Mouse (Mus musculus): ENCODE data around the gene Shox2. TPM values are rescaled to one million over a fixed set of nuclear protein-coding genes. Genes with fewer than 3 reads are reported as not detected.

The Shox2 gene
- polyA plus RNA-seq, 1 experiment from 2014 or later = 6.8 TPM

Other genes with a start within 250 kb of the Shox2 start
- 30.6 and 31.9 TPM in 2 replicates for gene Rsrc1, start 381 bp downstream of the Shox2 start, polyA plus RNA-seq (2014; fragmentation: Nextera tagmentation; extraction: Ambion mirVana)